21 mouse cellular contexts compared by ENCODE assay signal in the genomic region with DNA sequence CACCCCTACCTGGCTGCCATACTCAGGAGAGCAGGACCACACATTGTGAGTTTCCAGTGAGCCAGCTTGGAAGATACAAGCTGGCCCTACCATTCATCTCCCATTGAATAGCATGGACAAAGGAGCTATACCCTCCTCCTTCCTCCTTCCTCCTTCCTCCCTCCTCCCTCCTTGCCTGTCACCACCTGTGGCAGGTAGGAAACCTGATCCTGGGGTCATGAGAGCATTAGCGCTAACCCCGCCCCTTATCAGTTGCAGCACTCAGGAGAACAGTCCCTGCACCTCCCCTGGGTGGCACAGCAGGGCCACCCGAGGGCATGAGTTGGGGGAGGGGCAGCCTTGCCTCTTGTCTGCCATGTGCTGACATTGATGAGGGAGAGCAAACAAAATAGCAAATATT.
"Had no signal": no experiment of that assay in that cellular context is flagged by ENCODE, and none has a peak within 500 bp of the region (broad histone marks: within the 10 kb centered on the region; RNA-seq: fewer than 3 reads in every experiment).

No protein-coding gene starts in this region.

- H3K27ac ChIP-seq: lung, embryonic 15.5 days; midbrain, embryonic 10.5 days; midbrain, embryonic 12.5 days; neural tube, embryonic 12.5 days; neural tube, embryonic 15.5 days had no signal

- ATAC-seq: liver, postnatal 0 days; lung, postnatal 0 days; midbrain, embryonic 16.5 days had no signal

- H3K4me2 ChIP-seq: lung, embryonic 15.5 days; midbrain, embryonic 12.5 days; neural tube, embryonic 12.5 days; neural tube, embryonic 15.5 days had no signal

- H3K4me3 ChIP-seq: lung, embryonic 15.5 days; midbrain, embryonic 10.5 days; midbrain, embryonic 12.5 days; myocyte; neural tube, embryonic 12.5 days; neural tube, embryonic 15.5 days had no signal

- DNase-seq: liver, postnatal 0 days; lung, adult 2 months; lung, postnatal 14 days; lung, postnatal 36 days; midbrain, embryonic 14.5 days; retina, postnatal 1 day; right cerebral cortex, adult 18-20 months; right cerebral cortex, postnatal 25 days; right cerebral cortex, postnatal 4 days; spleen, adult 18-20 months; thymus, adult 18-20 months; thymus, postnatal 14 days; thymus, postnatal 36 days had no signal

- H3K36me3 ChIP-seq: lung, embryonic 15.5 days; midbrain, embryonic 10.5 days; midbrain, embryonic 12.5 days; neural tube, embryonic 12.5 days; neural tube, embryonic 15.5 days had no signal

- H3K4me1 ChIP-seq: lung, embryonic 15.5 days; midbrain, embryonic 10.5 days; midbrain, embryonic 12.5 days; neural tube, embryonic 12.5 days; neural tube, embryonic 15.5 days had no signal

- H3K27me3 ChIP-seq: lung, embryonic 15.5 days; midbrain, embryonic 12.5 days; neural tube, embryonic 12.5 days; neural tube, embryonic 15.5 days had no signal

- H3K9ac ChIP-seq: liver, postnatal 0 days; lung, embryonic 15.5 days; midbrain, embryonic 12.5 days; neural tube, embryonic 12.5 days; neural tube, embryonic 15.5 days had no signal

- H3K9me3 ChIP-seq: lung, embryonic 15.5 days; midbrain, embryonic 10.5 days; midbrain, embryonic 12.5 days; neural tube, embryonic 12.5 days; neural tube, embryonic 15.5 days had no signal
